Mouse (Mus musculus) heart, embryonic 14.5 days (tissue): Measurements from ENCODE around the gene Sf3a2. TPM values are rescaled to one million over a fixed set of nuclear protein-coding genes. Genes with fewer than 3 reads are reported as not detected.
"Not testable (repeated sequence)": the region's sequence is repeated elsewhere in the genome, so short reads cannot be mapped to it uniquely, and the experiment has no call there.

Source experiments
- ATAC-seq: fragments of 200-750 bp; cut with Nextera tagmentation; 2 replicates; pipeline ENCODE4 v1.8.0; 2017; ENCODE audit warnings: low read depth, moderate TSS enrichment; ENCODE audit not compliant: insufficient number of reproducible peaks, insufficient read depth, low FRiP score
- H3K27ac ChIP-seq, 2 experiments: fragments of 200-500 bp in 1 of 2; fragments of 300-500 bp in 1 of 2; sonication (generic) in 1 of 2; replicated peaks in 1 of 2; 2 replicates each; pipeline ENCODE4 v1.5.1; 2012 to 2014; ENCODE audit warnings: low read depth in 2 of 2, low read length in 2 of 2, control low read depth in 1 of 2, mild to moderate bottlenecking in 1 of 2, mixed read lengths in 1 of 2; ENCODE audit not compliant: control insufficient read depth in 1 of 2, insufficient read depth in 1 of 2
- H3K27me3 ChIP-seq: fragments of 300-500 bp; sonication (generic); 2 replicates; pipeline ENCODE4 v1.6.1; 2014; ENCODE audit warnings: mild to moderate bottlenecking, low read length, control low read depth; ENCODE audit not compliant: control insufficient read depth, insufficient read depth
- H3K36me3 ChIP-seq: fragments of 300-500 bp; sonication (generic); 2 replicates; pipeline ENCODE4 v1.6.1; 2014; ENCODE audit warnings: mild to moderate bottlenecking, control low read depth, low read length, mixed read lengths; ENCODE audit not compliant: control insufficient read depth, insufficient read depth
- H3K4me1 ChIP-seq, 2 experiments: fragments of 200-500 bp in 1 of 2; fragments of 300-500 bp in 1 of 2; sonication (generic) in 1 of 2; 2 replicates each; pipeline ENCODE4 v1.6.1; 2012 to 2014; ENCODE audit warnings: low read length in 2 of 2, control low read depth in 1 of 2, mixed read lengths in 1 of 2; ENCODE audit not compliant: control insufficient read depth in 2 of 2, insufficient read depth in 2 of 2
- H3K4me2 ChIP-seq: fragments of 300-500 bp; sonication (generic); 2 replicates; pipeline ENCODE4 v1.6.1; 2014; ENCODE audit warnings: mild to moderate bottlenecking, low read length
- H3K4me3 ChIP-seq, 2 experiments: fragments of 200-500 bp in 1 of 2; fragments of 300-500 bp in 1 of 2; sonication (generic) in 1 of 2; 2 replicates each; pipeline ENCODE4 v1.5.1; 2012 to 2014; ENCODE audit warnings: low read length in 2 of 2, mild to moderate bottlenecking in 2 of 2, control low read depth in 1 of 2, low read depth in 1 of 2, moderate library complexity in 1 of 2; ENCODE audit not compliant: control insufficient read depth in 1 of 2, insufficient read depth in 1 of 2
- H3K9ac ChIP-seq: fragments of 300-500 bp; sonication (generic); 2 replicates; pipeline ENCODE4 v1.6.1; 2014; ENCODE audit warnings: mild to moderate bottlenecking, low read length
- H3K9me3 ChIP-seq: fragments of 300-500 bp; sonication (generic); 2 replicates; pipeline ENCODE4 v1.6.1; 2016; ENCODE audit warnings: low read length, control low read depth; ENCODE audit not compliant: control insufficient read depth
- WGBS: fragments of 180-500 bp; shearing (Covaris S2); extraction: QIAGEN DNeasy Blood & Tissue Kit; methylation state at CpG from one replicate; pipeline ENCODE4 v1.1.7; 2014; 5-methylcytosine and 5-hydroxymethylcytosine counted together
- polyA plus RNA-seq: library from polyadenylated mRNA; unstranded; fragments of >200 nt; fragmentation: Nextera tagmentation; extraction: Ambion mirVana; gene quantifications from 2 replicates; pipeline ENCODE4 v1.2.1, GENCODE M21; 2014

Gene Sf3a2
- polyA plus RNA-seq, 1 experiment from 2014 or later: 49.2 TPM

DNA sequence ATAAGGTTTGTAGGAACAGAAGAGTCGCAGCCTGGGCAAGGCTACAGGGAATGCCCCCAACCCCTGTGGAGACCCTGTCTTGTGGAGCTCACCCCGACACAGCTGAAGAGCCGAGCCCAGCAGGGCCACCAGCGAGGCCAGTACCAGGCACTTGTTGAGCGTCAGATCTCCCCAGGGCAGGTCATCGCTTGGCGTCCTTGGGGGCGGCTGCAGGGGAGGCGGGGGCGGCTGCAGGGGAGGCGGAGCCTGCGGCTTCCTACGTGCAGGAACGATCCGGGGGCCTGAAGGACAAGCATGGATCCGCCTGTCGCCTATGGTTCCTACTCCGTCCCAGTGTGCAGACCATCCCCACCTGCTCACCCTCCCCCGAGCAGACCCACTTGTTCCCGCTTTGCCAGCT is 12.1 kb downstream of the Sf3a2 start:
- Histone ChIP-seq H3K4me1 (peaks cover 40 to 48% of the 10 kb centered on the region in 2 experiments), H3K4me2 (peak overlapping the region; percentile 57), H3K27me3 (no peaks in the 10 kb centered on the region), H3K4me3 (peak overlapping the region; percentile 14 to 25; a peak in 3 of 4 replicates), H3K27ac (peak overlapping the region in 1 of 2 experiments; percentile 45; a peak in 2 of 4 replicates), H3K9ac (peak overlapping the region; percentile 42), H3K36me3 (peaks cover 4% of the 10 kb centered on the region), H3K9me3 (no peaks in the 10 kb centered on the region)
- ATAC-seq: no peak
- WGBS: 5% methylated on average over 12 of the region's 20 CpGs

DNA sequence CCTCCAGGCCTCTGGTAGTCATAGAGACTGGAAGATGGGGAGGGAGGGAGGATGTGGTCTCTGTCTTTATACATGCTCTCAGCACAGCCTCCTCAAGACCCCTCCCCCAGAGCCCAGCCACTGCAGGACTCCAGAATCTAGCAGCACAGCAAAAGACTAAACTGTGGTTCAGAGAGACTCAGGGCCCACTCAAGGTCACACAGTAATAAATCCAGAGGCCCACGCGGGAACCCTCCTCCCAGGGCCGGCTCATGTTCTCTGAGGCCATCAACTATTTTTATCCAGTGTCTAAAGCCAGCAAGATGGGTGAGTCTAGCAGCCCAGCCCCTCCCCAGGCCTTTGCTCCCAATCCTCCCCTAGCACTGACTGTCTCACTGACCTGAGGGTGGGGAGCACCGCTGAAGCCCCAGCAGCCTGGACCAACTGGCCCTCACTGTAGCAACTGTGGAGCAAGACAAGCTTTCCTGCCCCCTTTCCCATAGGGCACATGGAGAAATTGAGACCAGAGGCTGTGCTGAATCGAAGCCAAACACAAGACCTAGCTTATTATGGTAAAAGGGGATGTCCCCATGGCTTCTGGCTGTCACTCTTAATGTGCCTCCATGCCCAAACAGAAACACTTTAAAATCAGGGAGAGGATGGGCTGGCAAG is 14.5 kb downstream of the Sf3a2 start:
- H3K27ac ChIP-seq: no peak overlapping the region
- 34% methylated on average over 5 of the region's 5 CpGs for WGBS
- no peak overlapping the region for H3K4me2 ChIP-seq
- H3K4me1 ChIP-seq: peaks cover 30 to 33% of the 10 kb centered on the region in 2 experiments
- H3K4me3 ChIP-seq: no peak overlapping the region
- H3K27me3 ChIP-seq: no peaks in the 10 kb centered on the region
- no peak overlapping the region for H3K9ac ChIP-seq
- ATAC-seq: no peak
- H3K36me3 ChIP-seq: no peaks in the 10 kb centered on the region
- no peaks in the 10 kb centered on the region for H3K9me3 ChIP-seq

DNA sequence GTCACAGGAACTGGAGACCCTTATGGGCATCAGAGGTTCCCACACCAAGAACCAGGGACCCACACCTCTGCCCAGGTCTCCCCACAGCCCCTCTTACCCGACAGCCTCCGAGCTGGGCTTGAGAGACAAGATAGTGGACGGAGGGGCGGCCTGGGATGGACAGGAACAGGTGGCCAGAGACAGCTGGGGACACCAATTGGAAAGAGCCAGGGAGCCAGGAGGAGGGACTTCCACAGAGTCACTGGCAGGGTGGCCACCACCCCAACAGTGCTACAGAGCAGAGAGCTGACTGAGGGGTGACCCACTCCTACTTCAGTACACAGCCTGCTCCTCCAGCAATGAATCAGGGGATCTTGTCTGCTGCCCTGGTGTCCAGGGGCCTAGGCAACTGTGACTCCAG is 15.4 kb downstream of the Sf3a2 start, which contains the start of gene Jsrp1:
Gene Jsrp1, minus strand, starts transcription at position 133 of the 400 bp plus-strand sequence.
- Histone ChIP-seq H3K4me3 (no peak within 1 kb of the TSS), H3K9ac (no peak within 1 kb of the TSS), H3K27ac (no peak within 1 kb of the TSS), H3K4me1 (peaks cover 23 to 25% of the 10 kb centered on the region in 2 experiments), H3K27me3 (no peaks in the 10 kb centered on the region), H3K9me3 (no peaks in the 10 kb centered on the region), H3K36me3 (no peaks in the 10 kb centered on the region), H3K4me2 (no peak within 1 kb of the TSS)
- 74% methylated on average over 4 of the region's 4 CpGs for WGBS
- no peak for ATAC-seq

DNA sequence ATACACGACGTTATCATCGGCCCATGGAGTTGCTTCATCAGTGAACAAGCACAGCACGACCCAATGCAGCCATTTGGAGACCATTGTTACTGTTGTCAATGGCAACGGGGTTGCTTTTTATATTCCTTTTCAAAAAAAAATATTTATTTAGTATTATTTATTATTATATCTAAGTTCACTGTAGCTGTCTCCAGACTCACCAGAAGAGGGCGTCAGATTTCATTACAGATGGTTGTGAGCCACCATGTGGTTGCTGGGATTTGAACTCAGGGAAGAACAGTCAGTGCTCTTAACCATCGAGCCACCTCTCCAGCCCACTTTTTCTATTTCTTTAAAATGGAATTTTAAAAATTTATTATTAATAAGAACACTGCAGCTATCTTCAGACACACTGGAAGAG is 16.8 kb downstream of the Sf3a2 start:
- WGBS: 66% methylated on average over 7 of the region's 7 CpGs
- H3K9me3 ChIP-seq: no peaks in the 10 kb centered on the region
- no peaks in the 10 kb centered on the region for H3K27me3 ChIP-seq
- no peaks in the 10 kb centered on the region for H3K36me3 ChIP-seq
- H3K27ac ChIP-seq: no peak overlapping the region
- no peak for ATAC-seq
- H3K9ac ChIP-seq: no peak overlapping the region
- H3K4me1 ChIP-seq: peaks cover 9 to 14% of the 10 kb centered on the region in 2 experiments
- H3K4me2 ChIP-seq: no peak overlapping the region
- no peak overlapping the region for H3K4me3 ChIP-seq

DNA sequence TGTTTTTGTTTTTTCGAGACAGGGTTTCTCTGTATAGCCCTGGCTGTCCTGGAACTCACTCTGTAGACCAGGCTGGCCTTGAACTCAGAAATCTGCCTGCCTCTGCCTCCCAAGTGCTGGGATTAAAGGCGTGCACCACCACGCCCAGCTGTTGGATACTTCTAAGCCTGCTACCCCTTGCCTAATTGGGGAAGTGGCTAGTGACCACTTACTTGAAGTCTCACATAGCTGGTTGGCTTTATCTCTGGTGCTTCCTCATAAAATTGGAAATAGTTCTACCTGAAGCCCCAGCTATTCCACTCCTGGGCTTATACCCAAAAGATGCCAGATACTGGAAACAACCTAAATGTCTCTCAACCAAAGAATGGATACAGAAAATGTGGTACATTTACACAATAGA is 18.3 kb downstream of the Sf3a2 start:
- not testable (repeated sequence) for H3K9ac ChIP-seq, H3K4me2 ChIP-seq, H3K4me3 ChIP-seq, ATAC-seq, H3K36me3 ChIP-seq, H3K27me3 ChIP-seq, H3K4me1 ChIP-seq, H3K9me3 ChIP-seq, H3K27ac ChIP-seq
- 85% methylated on average over 3 of the region's 3 CpGs for WGBS

DNA sequence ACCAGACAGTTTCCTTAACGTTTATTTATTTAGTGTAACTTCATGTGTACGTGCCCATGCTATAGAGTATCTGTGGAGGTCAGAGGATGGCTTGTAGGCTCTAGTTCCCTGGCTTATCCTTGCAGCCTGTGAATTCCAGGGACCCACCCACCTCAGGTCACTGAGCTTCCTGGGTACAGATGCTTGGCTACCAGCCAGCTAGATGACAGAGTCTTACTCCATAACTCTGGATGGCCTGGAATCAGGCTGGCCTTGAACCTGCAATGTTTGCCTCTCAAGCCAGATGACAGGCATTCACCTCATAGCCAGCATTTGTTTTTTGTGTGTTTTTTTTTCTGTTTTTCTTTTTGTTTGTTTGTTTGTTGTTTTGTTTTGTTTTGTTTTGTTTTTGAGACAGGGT is 19.2 kb downstream of the Sf3a2 start:
- no peak for ATAC-seq
- no peaks in the 10 kb centered on the region for H3K9me3 ChIP-seq
- H3K36me3 ChIP-seq: no peaks in the 10 kb centered on the region
- no peaks in the 10 kb centered on the region for H3K27me3 ChIP-seq
- H3K4me1 ChIP-seq: peaks cover 3 to 7% of the 10 kb centered on the region in 2 experiments; a peak in 2 of 4 replicates
- WGBS: 65% methylated on average over 2 of the region's 2 CpGs
- no peak overlapping the region for H3K4me3 ChIP-seq
- no peak overlapping the region for H3K9ac ChIP-seq
- H3K4me2 ChIP-seq: no peak overlapping the region
- H3K27ac ChIP-seq: no peak overlapping the region

DNA sequence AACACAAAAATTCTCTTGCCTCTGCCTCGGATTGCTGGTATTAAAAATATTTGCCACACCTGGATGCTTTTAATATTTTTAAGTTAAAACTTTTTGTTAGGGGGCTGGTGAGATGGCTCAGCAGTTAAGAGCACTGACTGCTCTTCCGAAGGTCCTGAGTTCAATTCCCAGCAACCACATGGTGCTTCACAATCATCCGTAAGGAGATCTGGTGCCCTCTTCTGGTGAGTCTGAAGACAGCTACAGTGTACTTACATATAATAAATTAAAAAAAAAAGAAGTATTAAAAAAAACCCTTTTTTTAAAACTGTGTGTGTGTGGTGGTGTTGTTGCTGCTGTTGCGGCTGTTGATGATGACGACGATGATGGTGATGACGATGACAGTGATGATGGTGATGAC is 20.0 kb downstream of the Sf3a2 start:
- not testable (repeated sequence) for H3K36me3 ChIP-seq, H3K9me3 ChIP-seq, H3K9ac ChIP-seq, H3K4me2 ChIP-seq, H3K27me3 ChIP-seq, H3K4me3 ChIP-seq, H3K27ac ChIP-seq, H3K4me1 ChIP-seq, ATAC-seq
- 85% methylated on average over 7 of the region's 7 CpGs for WGBS
